Mouse (Mus musculus): ENCODE measurements at regions not wholly inside any gene's neighbourhood (a gene's known extent, or its start where the extent isn't known, plus 50 kb on each side); places are given as distances from the start of the nearest gene placed in this dataset.
"Not testable (repeated sequence)": the region's sequence is repeated elsewhere in the genome, so short reads cannot be mapped to it uniquely, and the experiment has no call there.

- DNase-seq: peak; percentile 1
- intact Hi-C loops (cut with DNase I): no loop called here
Observed at GRCm38 (mm10) chr3:126011269-126011668, 72.8 kb upstream of the Ugt8a start.

DNA sequence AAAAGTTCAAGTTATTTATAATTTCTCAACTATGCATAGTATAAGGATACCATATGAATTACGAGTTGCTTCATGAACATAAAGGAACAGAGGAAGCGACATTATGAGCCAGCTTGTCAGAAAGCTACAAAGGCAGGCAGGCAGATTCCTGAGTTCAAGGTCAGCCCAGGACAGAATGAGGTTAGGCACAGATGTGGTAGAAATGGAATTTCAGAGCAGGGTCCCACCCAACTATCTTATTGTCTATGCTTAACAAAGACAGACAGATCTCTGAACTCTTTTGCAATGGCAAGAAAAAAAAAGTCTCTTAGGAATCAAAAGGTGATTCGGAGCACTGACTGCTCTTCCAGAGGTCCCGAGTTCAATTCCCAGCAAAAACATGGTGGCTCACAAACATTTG is 77.7 kb upstream of the Ugt8a start:
- no peak for DNase-seq
- intact Hi-C loops (cut with DNase I): no loop called here

DNA sequence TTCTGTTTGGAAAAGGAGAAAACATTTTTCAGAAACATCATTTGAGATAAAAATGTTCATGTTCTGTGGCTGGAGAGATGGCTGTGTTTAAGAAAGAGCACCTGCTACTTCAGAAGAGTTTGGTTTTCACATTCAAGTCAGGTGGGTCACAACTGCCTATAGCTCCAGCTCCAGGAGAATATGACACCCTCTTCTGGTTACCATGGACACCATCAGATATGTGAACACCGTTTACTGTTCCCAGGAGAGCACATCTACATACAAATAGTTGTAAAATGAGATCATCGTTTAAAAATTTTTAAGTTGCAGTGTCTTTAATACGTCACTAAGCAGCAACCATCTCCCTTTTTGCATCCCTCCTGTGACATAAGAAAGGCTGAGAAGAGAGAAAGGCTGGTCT is 105.9 kb upstream of the Ugt8a start:
- intact Hi-C loops (cut with DNase I): loop anchor here (10.0 kb wide), 1 partner anchor 190 kb away; no protein-coding TSS in a partner anchor
- DNase-seq: no peak

DNA sequence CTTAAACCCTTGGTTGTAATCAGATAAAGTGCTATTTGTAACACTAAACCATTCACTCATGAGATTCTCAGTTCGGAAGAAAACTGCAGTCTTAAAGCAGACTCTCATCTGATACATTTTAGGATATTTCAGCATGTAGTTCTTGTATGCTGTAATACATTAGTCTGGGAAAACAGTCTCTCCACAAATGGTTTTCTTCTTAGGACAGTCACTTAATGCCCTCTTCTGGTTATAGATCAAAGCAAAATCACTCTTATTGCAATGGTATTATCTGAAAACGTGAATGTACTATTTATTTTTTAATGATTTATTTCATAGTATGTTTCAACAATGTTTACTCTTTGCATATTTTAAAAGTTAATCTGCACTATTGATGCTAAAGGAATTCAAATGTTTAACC is 106.4 kb upstream of the Ugt8a start:
- intact Hi-C loops (cut with DNase I): loop anchor here (10.0 kb wide), 1 partner anchor 190 kb away; no protein-coding TSS in a partner anchor

GRCm38 (mm10) chr3:126045992-126046786 is 107.8 kb upstream of the Ugt8a start:
- intact Hi-C loops (cut with DNase I): loop anchor here (2.0 to 10.0 kb wide), 2 partner anchors 191 to 857 kb away; no protein-coding TSS in a partner anchor
- no peak for DNase-seq

More for the DNA sequence above, 106.4 kb upstream of the Ugt8a start:
- no peak for DNase-seq

GRCm38 (mm10) chr3:126058585-126058984 is 120.2 kb upstream of the Ugt8a start:
- intact Hi-C loops (cut with DNase I): no loop called here
- no peak for DNase-seq

GRCm38 (mm10) chr3:126105086-126105485 is 166.7 kb upstream of the Ugt8a start:
- DNase-seq: no peak
- intact Hi-C loops (cut with DNase I): no loop called here

GRCm38 (mm10) chr3:126109371-126109770 is 171.0 kb upstream of the Ugt8a start:
- no peak for DNase-seq
- intact Hi-C loops (cut with DNase I): no loop called here

DNA sequence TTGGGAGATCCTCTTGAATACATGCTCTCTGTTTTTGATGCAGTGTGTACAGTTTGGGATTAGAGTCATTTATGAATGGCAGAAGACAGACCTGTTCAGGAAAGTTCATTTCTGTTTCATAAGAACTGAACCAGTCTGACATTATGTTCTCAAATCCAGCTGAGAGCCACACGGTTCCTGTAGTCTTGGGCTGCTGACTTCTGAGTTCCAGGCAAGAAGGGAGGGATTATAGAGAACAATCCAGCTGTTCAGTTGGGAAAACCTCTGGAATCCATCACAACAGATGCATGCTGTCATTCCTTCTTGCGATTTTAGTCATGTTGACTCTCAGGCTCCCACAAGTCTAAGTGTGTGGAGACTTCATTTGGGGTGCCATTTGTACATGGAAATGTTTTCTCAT is 179.4 kb upstream of the Ugt8a start:
- intact Hi-C loops (cut with DNase I): no loop called here
- DNase-seq: no peak

GRCm38 (mm10) chr3:126122323-126123259 is 184.2 kb upstream of the Ugt8a start:
- DNase-seq: no peak
- intact Hi-C loops (cut with DNase I): no loop called here

GRCm38 (mm10) chr3:126166542-126166941 is 196.9 kb upstream of the Arsj start:
- intact Hi-C loops (cut with DNase I): no loop called here
- DNase-seq: no peak

DNA sequence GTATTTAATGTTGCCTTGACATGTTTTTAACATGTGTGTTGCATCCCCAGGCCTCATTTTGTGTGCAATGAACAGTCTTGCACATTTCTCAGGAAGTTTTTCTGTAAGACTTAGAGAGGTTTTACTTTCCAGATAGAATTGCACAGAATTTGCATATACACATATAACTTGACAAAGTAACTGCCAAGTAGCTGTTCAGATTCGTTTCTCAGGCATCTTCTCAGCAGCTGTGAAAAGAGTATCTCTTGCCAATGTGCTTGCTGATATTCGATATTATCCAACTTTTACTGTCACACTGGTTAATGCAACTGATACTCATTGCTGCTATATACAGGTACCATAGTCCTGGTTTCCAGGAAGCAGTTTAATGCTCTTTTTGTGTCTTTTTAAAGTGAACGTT is 154.5 kb upstream of the Arsj start:
- intact Hi-C loops (cut with DNase I): no loop called here
- no peak for DNase-seq

- intact Hi-C loops (cut with DNase I): no loop called here
- peak; percentile 53 for DNase-seq
Observed at GRCm38 (mm10) chr3:126210226-126210625, 153.3 kb upstream of the Arsj start.

GRCm38 (mm10) chr3:126227575-126227974 is 135.9 kb upstream of the Arsj start:
- no peak for DNase-seq
- intact Hi-C loops (cut with DNase I): no loop called here

DNA sequence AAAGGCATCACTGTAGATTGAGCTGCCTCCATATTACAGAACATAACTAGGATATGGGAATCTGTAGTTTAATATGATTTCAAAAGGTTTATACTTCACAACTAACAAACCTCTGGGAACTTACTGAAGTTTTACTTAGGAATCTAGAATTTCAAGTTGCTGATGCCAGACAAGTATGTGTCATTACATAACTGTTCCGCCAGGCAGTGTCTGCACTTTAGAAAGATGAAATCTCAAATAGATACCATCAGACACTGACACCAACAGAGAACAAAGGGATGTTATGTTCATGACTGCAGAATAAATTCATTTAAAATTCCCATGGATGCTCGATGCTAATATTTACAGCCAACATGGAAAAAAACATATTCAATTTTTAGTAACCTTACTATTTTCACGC is 117.7 kb upstream of the Arsj start:
- intact Hi-C loops (cut with DNase I): no loop called here
- no peak for DNase-seq

DNA sequence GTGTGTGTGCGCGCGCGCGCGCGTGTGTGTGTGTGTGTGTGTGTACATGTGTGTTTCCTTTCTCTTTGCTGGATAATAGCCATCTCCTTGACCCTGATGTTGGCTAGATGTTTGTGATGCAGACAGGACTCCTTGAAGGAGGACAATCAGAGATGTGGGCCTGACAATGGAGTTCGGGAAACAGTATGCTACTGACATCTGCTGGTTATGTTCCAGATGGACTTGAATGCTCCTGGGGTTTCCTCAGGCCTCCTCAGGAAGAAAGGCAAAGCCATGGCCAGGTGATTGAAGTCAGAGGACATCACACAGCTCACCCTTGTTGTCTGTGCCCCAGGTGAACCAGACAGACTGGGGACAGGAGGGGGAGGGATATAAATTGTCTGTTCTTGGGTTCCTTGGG is 102.2 kb upstream of the Arsj start:
- intact Hi-C loops (cut with DNase I): no loop called here

DNA sequence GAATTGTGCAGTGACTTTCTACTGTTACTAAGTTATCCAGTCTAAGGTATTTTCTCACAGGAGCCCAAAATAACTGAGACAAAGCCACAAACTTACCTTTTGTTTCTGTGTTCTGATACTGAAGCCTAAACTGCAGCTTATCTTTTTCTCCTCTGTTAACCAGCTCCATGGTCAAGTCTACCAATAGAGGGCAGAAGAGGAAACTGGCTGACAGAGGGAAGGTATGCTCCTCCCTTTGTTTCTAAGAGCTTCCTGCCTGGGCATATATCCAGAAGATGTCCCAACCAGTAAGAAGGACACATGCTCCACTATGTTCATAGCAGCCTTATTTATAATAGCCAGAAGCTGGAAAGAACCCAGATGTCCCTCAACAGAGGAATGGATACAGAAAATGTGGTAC is 91.5 kb upstream of the Arsj start:
- DNase-seq; intact Hi-C loops (cut with DNase I): not testable (repeated sequence)

More for the DNA sequence above, 102.2 kb upstream of the Arsj start:
- DNase-seq: no peak

DNA sequence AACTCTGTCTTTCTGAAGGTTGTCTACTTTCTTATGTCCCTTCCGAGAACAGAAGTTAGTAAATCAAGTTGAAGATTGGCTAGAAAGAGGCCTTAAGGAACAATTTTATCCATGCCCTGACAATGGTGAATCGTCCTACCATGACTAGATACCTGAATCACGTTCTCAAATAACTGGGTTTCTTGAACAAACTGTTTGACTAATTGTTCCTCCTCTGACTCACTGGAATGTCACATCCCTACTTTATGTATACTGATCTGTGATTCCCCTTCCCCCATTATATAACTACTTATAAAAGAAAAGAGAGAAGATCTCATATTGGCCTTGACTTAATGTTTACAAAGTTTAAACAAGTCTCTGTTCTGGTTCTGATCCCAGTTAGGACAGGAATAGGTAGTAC is 89.9 kb upstream of the Arsj start:
- intact Hi-C loops (cut with DNase I): no loop called here
- no peak for DNase-seq

DNA sequence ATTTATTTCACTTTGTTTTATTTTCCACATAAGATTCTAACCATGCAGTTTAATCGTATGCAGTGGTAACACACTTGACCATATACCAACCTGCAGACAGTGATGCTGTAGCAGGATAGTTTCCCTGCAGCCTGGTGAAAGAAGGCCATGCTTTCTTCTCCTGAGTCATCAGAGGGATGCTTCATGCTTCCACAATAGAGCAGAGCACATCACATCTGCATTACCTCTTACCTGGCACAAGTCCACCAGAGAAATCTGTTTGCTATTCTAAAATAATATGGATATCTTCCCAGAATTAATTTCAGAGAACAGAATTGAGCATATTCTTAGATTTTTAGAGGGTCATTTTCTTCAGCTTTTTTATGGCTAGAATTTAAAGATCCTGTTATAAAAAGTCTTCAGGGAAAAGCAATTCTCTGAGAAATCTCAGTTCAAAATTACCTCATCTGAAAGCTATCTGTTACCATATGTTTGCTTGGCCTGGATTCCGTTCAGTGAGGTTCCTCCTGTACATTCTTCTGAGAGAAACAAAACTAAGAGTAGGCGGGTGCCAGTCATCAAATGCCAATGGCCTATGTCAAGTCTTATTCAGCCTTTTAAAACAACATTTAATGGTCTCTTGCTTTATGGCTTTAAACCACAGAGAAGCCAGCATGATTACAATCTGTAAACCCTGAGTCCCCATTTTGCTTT is 87.3 kb upstream of the Arsj start:
- intact Hi-C loops (cut with DNase I): no loop called here
- no peak for DNase-seq

- intact Hi-C loops (cut with DNase I): no loop called here
- DNase-seq: no peak
Observed at GRCm38 (mm10) chr3:126284294-126285090, 79.0 kb upstream of the Arsj start.

Data from left cerebral cortex, postnatal 4 days (tissue).